Comparison of ENCODE assay signal across 9 mouse cellular contexts in genomic region chr1:59609896-59610295, GRCm38 (mm10).
DNase-seq lines count a peak whose midpoint lies in the region; ATAC-seq and TF ChIP-seq lines count a peak whose summit lies in the region.
"Had no signal": no experiment of that assay in that cellular context is flagged by ENCODE, and none has a peak within 500 bp of the region (broad histone marks: within the 10 kb centered on the region; RNA-seq: fewer than 3 reads in every experiment).

No protein-coding gene starts in this region.

- no peak overlapping the region for H3K4me2 ChIP-seq in lung, embryonic 15.5 days
- no peak overlapping the region for H3K4me2 ChIP-seq in heart, embryonic 11.5 days
- H3K4me2 ChIP-seq in forebrain, postnatal 0 days (ENCODE audit: low read depth), result no peak overlapping the region
- H3K4me2 ChIP-seq in hindbrain, postnatal 0 days (ENCODE audit: low read depth, low read length), result no peak overlapping the region
- H3K4me2 ChIP-seq: liver, embryonic 12.5 days had no signal

- no peak for DNase-seq in lung, adult 2 months
- peak; percentile 82 for DNase-seq in kidney, postnatal 10 days
- DNase-seq in forebrain, postnatal 0 days, result no peak
- DNase-seq in hindbrain, postnatal 0 days (ENCODE audit: low spot score), result no peak
- no peak for DNase-seq in layer of hippocampus, postnatal 36 days

- no peak for TF ChIP-seq CTCF in lung, adult 2 months (IDR thresholded peaks at IDR 0.05; ENCODE audit: insufficient read depth, low read length)
- no peak for TF ChIP-seq CTCF in forebrain, postnatal 0 days (IDR thresholded peaks at IDR 0.05; ENCODE audit: low read depth)
- no peak for TF ChIP-seq CTCF in hindbrain, postnatal 0 days (IDR thresholded peaks at IDR 0.05; ENCODE audit: low read depth)

- H3K9me3 ChIP-seq in lung, embryonic 15.5 days, result no peaks in the 10 kb centered on the region
- H3K9me3 ChIP-seq in heart, embryonic 11.5 days (replicated peaks; ENCODE audit: control insufficient read depth, low read length), result no peaks in the 10 kb centered on the region
- no peaks in the 10 kb centered on the region for H3K9me3 ChIP-seq in forebrain, postnatal 0 days (ENCODE audit: low read length)
- 0 out of 2 replicates have a peak, but pooled peaks cover 2% of the 10 kb centered on the region for H3K9me3 ChIP-seq in hindbrain, postnatal 0 days (ENCODE audit: low read length)
- H3K9me3 ChIP-seq: liver, embryonic 12.5 days had no signal

- H3K4me1 ChIP-seq in lung, embryonic 15.5 days, result peaks cover 8% of the 10 kb centered on the region; the same call in 1 of the 2 replicates
- H3K4me1 ChIP-seq in lung, adult 2 months (ENCODE audit: control insufficient read depth, insufficient read depth, low read length), result no peaks in the 10 kb centered on the region; the same call in 1 of the 2 replicates
- H3K4me1 ChIP-seq in heart, embryonic 11.5 days (ENCODE audit: control insufficient read depth, insufficient read depth, low read length), result no peaks in the 10 kb centered on the region
- no peaks in the 10 kb centered on the region for H3K4me1 ChIP-seq in forebrain, postnatal 0 days (ENCODE audit: insufficient read depth)
- no peaks in the 10 kb centered on the region for H3K4me1 ChIP-seq in hindbrain, postnatal 0 days (ENCODE audit: insufficient read depth, low read length)
- H3K4me1 ChIP-seq: liver, embryonic 12.5 days had no signal

- peak overlapping the region; percentile 11; the same call in 1 of the 2 replicates for H3K27ac ChIP-seq in lung, embryonic 15.5 days
- peak overlapping the region; percentile 29; the same call in 1 of the 2 replicates for H3K27ac ChIP-seq in heart, embryonic 11.5 days (ENCODE audit: low read depth, low read length)
- H3K27ac ChIP-seq in forebrain, postnatal 0 days (ENCODE audit: low read depth, low read length), result no peak overlapping the region
- no peak overlapping the region for H3K27ac ChIP-seq in hindbrain, postnatal 0 days
- H3K27ac ChIP-seq: liver, embryonic 12.5 days had no signal

- no peaks in the 10 kb centered on the region for H3K27me3 ChIP-seq in lung, embryonic 15.5 days
- no peaks in the 10 kb centered on the region for H3K27me3 ChIP-seq in heart, embryonic 11.5 days (ENCODE audit: control insufficient read depth, insufficient read depth, low read length)
- no peaks in the 10 kb centered on the region for H3K27me3 ChIP-seq in forebrain, postnatal 0 days (ENCODE audit: insufficient read depth, low read length)
- no peaks in the 10 kb centered on the region for H3K27me3 ChIP-seq in hindbrain, postnatal 0 days (ENCODE audit: insufficient read depth, low read length)
- H3K27me3 ChIP-seq: liver, embryonic 12.5 days had no signal

- no peak overlapping the region for H3K9ac ChIP-seq in lung, embryonic 15.5 days
- H3K9ac ChIP-seq in heart, embryonic 11.5 days (ENCODE audit: low read depth, low read length), result no peak overlapping the region
- H3K9ac ChIP-seq in forebrain, postnatal 0 days, result no peak overlapping the region
- no peak overlapping the region for H3K9ac ChIP-seq in hindbrain, postnatal 0 days (replicated peaks; ENCODE audit: low read length)
- H3K9ac ChIP-seq: liver, embryonic 12.5 days had no signal

- no peak for TF ChIP-seq POLR2A in lung, adult 2 months (IDR thresholded peaks at IDR 0.05; ENCODE audit: borderline replicate concordance, extremely low read depth, low read depth, low read length)

- H3K4me3 ChIP-seq in lung, embryonic 15.5 days, result no peak overlapping the region
- H3K4me3 ChIP-seq in lung, adult 2 months (replicated peaks; ENCODE audit: extremely low read depth, low read depth, low read length), result no peak overlapping the region
- no peak overlapping the region for H3K4me3 ChIP-seq in heart, embryonic 11.5 days (ENCODE audit: low read depth, low read length)
- no peak overlapping the region for H3K4me3 ChIP-seq in forebrain, postnatal 0 days (ENCODE audit: low read depth, low read length)
- H3K4me3 ChIP-seq in hindbrain, postnatal 0 days (ENCODE audit: low read length), result no peak overlapping the region
- H3K4me3 ChIP-seq: liver, embryonic 12.5 days had no signal

- WGBS in lung, embryonic 15.5 days, result 41% methylated on average over 10 of the region's 10 CpGs
- WGBS in lung, adult 2 months, result 28% methylated on average over 10 of the region's 10 CpGs
- WGBS in heart, embryonic 11.5 days (ENCODE audit: insufficient replicate concordance), result 60% methylated on average over 10 of the region's 10 CpGs
- 86% methylated on average over 10 of the region's 10 CpGs for WGBS in forebrain, postnatal 0 days
- WGBS in hindbrain, postnatal 0 days, result 74% methylated on average over 10 of the region's 10 CpGs

- H3K36me3 ChIP-seq in lung, embryonic 15.5 days, result no peaks in the 10 kb centered on the region
- no peaks in the 10 kb centered on the region for H3K36me3 ChIP-seq in heart, embryonic 11.5 days (ENCODE audit: control insufficient read depth, insufficient read depth, low read length)
- H3K36me3 ChIP-seq in forebrain, postnatal 0 days (ENCODE audit: insufficient read depth), result no peaks in the 10 kb centered on the region
- H3K36me3 ChIP-seq in hindbrain, postnatal 0 days (ENCODE audit: insufficient read depth, low read length), result no peaks in the 10 kb centered on the region
- H3K36me3 ChIP-seq: liver, embryonic 12.5 days had no signal

- ATAC-seq in lung, embryonic 15.5 days (ENCODE audit: borderline replicate concordance, extremely low read depth, low FRiP score, low TSS enrichment), result no peak
- 0 out of 2 replicates have a peak, but pooled peaks have one; percentile 49 for ATAC-seq in heart, embryonic 11.5 days (replicated peaks; ENCODE audit: insufficient number of reproducible peaks, low FRiP score, low TSS enrichment)
- ATAC-seq in forebrain, postnatal 0 days, result no peak
- no peak for ATAC-seq in megakaryocyte progenitor cell, adult 5-6 weeks (replicated peaks; ENCODE audit: poor library complexity)
- no peak for ATAC-seq in hindbrain, postnatal 0 days
- ATAC-seq: liver, embryonic 12.5 days had no signal

Comparison
In these comparisons a context has a peak if more than half of its experiments do, and no peak if none do; other contexts are left out.
1. H3K27ac ChIP-seq: peak in lung, embryonic 15.5 days (single experiment) and heart, embryonic 11.5 days (single experiment); none in forebrain, postnatal 0 days (single experiment) and hindbrain, postnatal 0 days (single experiment).